Mouse (Mus musculus): Measurements from ENCODE around the gene Mrpl27. TPM values are rescaled to one million over a fixed set of nuclear protein-coding genes. Genes with fewer than 3 reads are reported as not detected.
"Not testable (repeated sequence)": the region's sequence is repeated elsewhere in the genome, so short reads cannot be mapped to it uniquely, and the experiment has no call there.

The Mrpl27 gene
- total RNA-seq, 2 experiments from 2014 or later: 74.4 to 79.3 TPM

DNA sequence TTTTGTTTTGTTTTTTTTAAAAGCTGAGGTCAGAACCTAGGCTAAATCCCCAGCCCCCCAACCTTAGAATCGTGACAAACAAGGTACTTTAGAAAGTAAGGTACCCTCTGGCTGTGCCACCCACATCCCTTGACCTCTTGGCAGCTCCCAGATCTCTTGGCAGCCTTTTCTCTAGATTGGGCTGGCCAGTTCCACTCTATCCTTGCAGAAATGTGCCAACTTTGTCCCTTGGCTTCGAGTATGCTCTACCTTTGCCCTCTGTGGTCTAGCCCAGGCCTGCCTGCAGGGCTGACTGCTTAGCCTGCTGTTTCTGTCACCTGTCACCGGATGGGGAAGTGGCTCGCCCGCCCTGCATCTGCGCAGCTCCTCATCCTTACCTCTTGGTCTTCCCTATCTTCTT lies 11.7 kb downstream of the Mrpl27 start:
- DNase-seq (ENCODE audit: low spot score in 2 of 2): no peak

DNA sequence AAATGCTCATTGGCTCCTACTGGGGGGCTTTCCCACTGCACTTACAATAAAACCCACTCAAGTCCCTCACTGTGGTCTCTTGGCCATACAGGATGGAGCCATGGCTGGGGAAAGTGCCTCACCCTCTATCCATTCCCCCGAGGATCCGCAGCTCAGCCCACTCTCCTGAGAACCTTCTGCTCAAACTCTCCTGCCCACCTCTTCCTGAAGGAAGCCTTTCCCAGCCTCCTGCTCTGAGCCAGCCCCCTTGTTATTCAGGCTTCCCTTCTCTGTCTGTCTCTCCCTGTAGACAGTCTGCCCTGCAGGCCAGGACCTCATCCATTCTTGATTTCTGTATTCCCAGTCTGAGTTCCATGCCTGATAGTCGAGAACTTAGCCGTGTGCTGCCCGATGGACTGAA lies 21.4 kb downstream of the Mrpl27 start:
- peak in 1 of 2 experiments; percentile 30 for DNase-seq (ENCODE audit: low spot score in 2 of 2)

DNA sequence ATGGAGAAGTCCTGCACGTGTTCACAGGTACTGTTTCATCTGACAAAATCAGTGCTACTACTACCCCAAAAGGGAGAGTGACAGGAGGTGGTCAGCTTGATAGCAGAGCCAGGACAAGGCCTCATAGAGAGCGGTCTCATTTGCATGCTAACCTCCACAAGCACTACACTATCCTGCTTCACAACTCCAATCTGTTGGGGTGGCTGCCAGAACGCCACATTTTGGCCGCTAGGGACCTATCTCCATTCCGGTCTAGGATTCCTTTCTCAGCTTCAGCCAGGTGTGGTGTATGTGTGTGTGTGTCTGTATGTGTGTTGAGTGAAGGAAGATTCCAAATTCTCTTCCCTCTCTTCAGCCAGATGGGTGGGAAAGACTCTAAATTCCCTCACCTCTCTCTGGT lies 21.9 kb downstream of the Mrpl27 start:
- DNase-seq (ENCODE audit: low spot score in 2 of 2): no peak

DNA sequence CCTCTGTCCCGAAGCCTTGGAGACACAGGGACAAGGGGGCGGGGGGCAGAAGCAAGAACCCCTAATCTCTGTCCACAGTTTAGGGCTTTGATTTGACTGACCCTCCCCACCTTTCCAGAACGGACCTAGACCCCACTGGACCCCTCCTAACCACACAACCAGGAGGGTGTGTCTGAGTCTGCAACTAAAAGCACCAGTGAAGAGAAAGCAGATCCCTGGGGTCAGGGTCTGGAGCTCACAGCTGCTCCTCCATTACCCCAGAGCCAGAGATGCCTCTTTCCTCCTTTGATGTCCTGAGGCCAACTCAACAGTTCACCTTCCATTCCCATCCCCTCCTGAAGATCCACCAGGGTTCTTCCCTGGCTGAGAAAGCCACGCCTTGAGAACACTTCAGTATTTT lies 22.7 kb downstream of the Mrpl27 start:
- no peak for DNase-seq (ENCODE audit: low spot score in 2 of 2)

DNA sequence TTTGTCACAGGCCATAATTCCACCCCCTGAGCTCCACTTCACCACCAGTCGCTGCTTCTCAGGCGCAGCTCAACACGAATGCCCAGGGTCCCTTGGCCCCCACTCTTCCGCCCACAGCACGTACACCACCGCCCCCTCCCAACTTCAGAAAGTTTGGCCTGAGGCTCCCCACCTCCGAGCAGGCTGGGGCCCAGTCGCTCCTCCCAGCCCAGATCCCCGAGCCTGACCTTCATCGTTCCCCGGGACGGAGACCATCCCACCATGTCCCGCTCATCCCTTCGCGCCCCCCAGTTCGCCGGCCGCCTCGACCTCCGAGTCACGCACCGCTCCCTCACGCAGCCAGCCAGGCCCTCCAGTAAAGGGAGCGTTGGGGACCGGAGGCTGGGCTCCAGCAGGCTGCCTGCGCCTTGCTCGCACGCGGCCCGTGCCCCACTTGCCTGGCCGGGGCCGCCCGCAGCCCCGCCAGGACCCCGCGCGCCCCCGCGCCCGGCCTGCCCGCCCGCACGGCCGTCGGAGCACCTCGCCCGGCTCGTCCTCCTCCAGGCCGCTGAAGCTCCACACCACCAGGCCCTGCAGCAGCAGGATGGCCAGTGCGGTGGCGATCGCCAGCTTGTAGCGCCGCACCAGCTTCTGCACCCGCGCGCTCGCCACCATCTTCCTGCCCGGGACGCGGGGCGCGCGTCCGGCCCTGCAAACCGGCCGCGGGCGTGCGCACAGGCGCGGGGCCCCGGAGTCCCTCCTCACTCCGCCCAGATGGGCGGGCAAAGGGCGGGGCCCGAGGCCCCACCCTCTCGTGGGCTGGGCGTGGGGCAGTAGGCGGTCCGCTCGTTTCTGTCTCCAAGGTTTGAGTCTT lies 23.4 kb downstream of the Mrpl27 start, which contains the start of gene Xylt2:
Gene Xylt2, minus strand, starts transcription at position 762 of the 853 bp plus-strand sequence.
- peak; percentile 87 to 91 for DNase-seq (ENCODE audit: low spot score in 2 of 2)

DNA sequence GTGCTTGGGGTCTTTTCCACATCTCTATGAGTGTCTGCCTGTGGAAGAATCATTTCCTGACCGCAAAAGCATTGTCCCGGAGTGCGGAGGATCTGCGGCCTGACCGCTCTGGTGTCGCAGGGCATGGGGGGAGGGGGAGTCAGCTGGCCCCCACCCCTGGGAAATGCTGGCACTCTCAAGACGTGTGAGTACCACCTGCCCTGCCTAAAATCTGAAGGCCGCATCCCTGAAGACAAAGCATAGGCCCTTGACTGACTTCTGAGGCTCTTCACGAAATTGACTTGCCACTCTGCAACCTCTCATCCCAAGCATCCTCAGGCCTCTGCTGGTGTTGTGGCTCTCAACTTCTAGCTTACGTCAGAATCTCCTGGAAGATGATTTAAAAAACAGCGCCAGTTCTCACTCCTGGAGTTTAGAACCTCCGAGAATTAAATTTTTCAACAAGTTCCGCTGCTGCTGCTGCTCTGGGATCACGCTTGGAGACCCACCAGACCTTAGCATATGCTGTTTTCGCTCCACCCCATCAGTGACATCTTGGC lies 24.1 kb downstream of the Mrpl27 start:
- DNase-seq (ENCODE audit: low spot score in 2 of 2): no peak

DNA sequence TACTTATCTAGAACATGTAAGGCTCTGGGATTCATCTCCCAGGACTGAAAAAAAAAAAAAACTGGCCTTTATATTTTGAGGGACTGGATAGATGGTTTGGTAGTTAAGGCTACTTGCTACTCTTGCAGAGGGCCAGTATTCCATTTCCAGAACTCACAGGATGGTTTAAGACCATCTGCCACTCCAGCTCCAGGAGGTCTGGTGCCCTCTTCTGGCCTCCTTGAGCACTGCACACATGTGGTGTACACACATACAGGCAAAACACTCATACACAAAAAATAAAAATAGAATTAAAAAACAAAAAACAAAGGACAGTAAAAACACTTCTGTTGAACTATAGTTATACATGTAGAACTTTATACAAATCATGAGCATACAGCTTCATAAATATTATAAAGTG lies 27.1 kb downstream of the Mrpl27 start:
- no peak for DNase-seq (ENCODE audit: low spot score in 2 of 2)

DNA sequence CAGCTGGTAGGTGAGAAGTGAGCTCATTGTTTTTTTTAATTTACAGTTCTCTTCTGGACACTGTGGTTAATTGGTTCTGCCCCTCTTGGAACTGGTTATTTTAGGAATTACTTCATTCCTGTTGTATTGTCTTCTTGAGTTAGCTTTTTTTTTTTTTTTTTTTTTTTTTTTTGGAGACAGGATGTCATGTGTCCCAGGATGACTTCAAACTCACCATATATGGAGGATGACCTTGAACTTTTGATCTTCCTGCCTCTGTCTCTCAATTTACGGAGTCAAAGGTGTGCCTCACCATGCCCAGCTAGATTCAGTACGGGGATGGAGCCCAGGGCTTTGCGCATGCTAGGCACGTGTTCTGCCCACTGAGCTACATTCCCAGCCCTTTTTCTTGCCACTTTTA lies 28.1 kb downstream of the Mrpl27 start:
- DNase-seq (ENCODE audit: low spot score in 2 of 2): no peak

DNA sequence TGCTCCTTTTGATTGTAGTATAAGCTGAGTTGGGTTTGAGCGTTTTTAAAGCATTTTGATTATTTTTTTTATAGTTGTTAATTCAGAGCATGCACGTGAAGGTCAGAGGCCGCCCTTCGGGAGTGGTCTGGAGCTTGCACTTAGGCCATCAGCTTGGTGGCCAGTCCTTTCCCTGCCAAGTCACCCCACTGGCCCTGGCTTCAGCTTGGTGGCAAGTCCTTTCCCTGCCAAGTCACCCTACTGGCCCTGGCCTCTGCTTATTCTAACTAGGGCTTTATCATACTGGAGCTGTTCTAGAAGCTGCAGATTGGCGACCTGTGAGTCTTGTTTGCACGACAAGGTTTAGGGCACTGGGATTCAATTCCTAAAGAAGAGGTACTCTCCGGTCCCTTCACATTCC lies 28.9 kb downstream of the Mrpl27 start:
- no peak for DNase-seq (ENCODE audit: low spot score in 2 of 2)

DNA sequence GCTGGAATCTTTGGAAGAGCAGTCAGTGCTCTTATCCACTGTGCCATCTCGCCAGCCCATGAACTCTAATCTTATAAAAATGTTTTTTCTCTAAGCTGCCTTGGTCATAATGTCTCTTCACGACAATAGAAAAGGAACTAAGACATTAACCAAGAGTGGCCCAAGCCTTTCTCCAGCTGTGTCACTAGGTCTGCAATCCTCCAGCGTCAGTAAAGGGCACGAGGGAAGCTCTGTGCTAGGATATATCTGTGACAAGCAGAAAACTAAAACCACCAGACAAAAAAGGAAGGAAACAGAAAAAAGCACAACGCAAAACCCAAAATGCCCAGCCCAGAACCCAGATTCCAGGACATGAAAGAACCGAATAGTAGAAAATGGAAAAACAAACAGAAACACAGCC lies 33.6 kb downstream of the Mrpl27 start:
- DNase-seq (ENCODE audit: low spot score in 2 of 2): no peak

DNA sequence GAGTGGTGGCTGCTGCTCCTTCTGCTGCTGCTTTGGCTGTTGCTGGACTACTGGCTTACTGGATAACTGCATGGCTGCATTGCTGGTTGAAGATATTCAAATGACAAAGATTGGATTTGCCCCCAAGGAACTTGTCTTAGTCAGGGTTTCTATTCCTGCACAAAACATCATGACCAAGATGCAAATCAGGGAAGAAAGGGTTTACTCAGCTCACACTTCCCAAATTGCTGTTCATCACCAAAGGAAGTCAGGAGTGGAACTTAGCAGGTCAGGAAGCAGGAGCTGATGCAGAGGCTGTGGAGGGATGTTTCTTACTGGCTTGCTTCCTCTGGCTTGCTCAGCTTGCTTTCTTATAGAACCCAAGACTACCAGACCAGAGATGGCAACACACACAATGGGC lies 38.9 kb downstream of the Mrpl27 start:
- not testable (repeated sequence) for DNase-seq (ENCODE audit: low spot score in 2 of 2)

DNA sequence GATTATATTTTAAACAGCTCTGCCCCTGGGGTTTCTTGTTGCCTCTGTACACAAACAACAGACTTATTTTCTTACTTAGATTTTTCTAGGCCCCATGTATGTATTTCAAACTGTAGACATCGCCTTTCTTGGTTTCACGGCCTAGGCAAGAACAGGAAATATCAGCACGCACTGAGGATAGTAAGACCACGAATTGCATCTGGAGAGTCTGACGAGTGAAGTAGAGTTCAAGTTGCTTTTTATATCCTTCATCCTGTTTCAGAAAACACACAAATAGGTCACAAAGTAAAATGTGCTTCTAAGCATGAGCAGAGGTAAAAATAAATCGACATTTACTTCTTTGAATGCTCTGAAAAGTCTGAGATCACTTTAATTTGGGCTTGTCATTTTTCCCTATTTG lies 41.9 kb downstream of the Mrpl27 start:
- no peak for DNase-seq (ENCODE audit: low spot score in 2 of 2)

DNA sequence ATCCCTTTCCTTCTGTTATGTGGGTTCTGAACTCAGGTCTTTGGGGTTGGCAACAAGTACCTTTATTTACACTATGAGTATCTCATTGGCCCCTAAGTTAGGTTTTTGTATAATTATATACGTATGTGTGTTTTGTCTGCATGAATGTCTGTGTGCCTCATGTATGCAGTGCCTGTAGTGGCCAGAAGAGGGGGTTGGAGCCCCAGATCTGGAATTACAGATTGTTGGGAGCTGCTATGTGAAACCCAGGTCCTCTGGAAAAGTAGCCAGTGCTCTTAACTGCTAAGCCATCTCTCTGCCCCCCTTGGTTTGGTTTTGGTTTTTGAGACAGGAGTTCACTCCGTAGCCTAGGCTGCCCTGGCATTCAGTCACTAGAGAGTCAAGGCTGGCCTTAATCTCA lies 43.6 kb downstream of the Mrpl27 start:
- DNase-seq (ENCODE audit: low spot score in 2 of 2): no peak

DNA sequence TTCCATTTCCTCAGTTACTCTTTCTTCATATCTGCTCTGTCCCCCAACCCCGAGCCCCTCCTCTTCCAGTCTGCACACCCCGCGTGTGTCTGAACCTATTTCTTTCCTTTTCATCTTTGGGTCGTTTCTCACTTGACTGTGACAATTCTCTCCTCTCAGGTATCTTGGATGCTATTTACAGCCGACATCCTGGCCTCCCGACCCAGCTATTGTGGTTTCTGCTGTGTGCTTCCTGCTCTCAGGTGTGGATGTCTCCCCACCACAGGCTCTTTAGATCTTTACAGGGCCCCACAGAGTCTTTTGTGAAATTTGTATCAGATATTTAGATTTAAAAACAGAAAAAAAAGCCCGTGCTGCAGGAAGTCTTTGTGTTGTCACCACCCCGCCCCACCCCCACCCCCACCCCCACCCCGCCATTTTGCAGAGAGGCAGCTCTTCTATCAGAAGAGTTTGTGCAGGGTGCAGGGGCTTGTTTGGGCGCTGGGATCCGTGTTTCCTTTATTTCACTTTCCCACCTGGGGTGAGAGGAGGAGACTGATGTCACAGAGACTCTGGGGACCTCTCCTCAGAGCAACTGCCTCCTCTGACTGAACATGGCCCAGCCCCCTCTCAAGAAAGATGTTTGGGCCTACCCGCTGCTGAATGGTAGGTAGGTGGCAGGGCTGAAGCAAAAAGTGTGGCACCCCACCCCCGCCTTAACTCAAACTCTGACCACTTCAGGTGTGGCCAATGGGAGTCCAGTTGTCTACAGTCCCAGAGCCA lies 44.3 kb downstream of the Mrpl27 start:
- no peak for DNase-seq (ENCODE audit: low spot score in 2 of 2)

DNA sequence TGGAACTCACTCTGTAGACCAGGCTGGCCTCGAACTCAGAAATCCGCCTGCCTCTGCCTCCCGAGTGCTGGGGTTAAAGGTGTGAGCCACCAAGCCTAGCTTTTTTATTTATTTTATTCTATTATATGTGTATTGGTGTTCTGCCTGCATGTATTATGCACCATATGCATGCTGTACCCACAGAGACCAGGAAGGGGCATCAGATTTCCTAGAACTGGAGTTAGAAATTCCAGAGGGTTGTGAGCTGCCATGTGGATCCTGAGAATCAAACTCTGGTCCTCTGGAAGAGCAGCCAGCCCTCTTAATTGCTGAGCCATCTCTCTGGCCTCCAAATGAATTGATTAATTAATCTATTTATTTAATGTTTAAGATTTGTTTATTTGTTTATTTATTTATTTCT lies 45.8 kb downstream of the Mrpl27 start:
- no peak for DNase-seq (ENCODE audit: low spot score in 2 of 2)

DNA sequence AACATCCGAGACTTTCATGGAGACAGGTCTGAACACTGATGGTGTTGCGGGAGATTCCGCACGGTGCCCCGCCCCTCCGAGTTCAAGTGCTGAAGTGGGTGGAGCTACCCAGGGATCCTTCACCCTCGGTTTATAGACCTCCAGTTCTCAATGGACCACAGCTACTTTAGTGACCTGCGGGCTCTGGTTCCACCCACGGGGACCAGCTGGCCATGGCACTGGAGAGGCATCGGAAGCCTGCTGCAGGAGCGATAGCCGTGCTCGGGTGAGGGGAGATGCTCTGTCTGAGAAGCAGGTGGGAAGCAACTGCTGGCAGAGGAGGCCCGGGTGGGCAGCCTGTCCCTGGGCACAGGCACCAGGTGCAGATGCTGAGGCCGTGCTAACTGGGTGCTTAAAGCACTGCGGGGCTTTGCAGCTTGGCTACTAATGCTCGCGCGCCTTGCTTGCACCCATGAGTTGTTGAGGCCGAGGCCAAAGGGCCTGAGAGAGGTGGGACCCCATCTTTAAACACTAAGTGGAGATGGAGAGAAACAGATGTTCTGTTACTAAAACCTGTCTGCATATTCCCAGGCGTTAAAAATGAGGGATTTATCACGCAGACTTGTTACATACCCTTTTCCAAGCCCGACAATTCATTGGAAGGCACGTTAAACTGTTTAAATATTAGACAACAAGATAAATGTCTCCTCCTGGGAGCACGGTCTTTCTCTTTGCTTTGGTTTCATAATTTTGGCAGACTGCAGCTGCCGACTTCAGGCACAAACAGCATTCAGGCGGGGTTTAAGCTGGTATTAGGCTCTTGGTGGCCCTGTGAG lies 48.0 kb downstream of the Mrpl27 start:
- DNase-seq (ENCODE audit: low spot score in 2 of 2): no peak

DNA sequence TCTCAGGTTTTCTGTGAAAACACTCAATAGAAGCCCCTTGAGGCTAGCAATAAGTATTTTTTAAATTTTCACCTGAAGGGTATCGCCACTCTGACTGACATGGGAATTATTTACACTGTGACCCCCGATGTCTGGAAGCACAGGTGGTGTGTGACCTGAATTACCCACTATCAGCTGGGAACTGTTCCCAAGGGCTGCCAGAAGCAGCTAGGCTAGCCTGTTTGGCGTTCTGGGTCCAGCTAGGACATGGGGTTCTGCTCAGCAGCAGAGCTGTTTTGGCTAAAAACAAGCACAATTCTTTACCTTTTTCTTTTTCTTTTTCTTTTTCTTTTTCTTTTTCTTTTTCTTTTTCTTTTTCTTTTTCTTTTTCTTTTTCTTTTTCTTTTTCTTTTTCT lies 48.6 kb downstream of the Mrpl27 start:
- no peak for DNase-seq (ENCODE audit: low spot score in 2 of 2)

DNA sequence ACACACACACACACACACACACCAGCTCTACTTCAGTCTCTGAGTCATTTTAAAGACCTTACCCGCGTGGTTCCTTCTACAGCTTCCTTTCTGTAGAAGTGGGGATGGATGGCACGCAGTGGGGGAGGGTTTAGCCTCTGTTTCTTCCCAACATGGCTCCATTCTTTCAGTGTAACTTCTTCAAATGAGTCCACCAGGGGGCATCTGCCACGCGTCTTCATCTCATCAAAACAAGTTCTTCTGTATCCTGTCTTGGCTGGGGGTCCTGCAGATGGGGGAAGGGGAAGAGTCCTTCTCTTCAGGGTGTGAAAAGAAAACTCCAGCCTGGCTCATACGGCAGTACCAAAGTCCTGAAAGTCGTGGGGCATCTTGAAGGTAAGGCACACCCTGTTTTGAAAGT lies 50.5 kb downstream of the Mrpl27 start:
- no peak for DNase-seq (ENCODE audit: low spot score in 2 of 2)

DNA sequence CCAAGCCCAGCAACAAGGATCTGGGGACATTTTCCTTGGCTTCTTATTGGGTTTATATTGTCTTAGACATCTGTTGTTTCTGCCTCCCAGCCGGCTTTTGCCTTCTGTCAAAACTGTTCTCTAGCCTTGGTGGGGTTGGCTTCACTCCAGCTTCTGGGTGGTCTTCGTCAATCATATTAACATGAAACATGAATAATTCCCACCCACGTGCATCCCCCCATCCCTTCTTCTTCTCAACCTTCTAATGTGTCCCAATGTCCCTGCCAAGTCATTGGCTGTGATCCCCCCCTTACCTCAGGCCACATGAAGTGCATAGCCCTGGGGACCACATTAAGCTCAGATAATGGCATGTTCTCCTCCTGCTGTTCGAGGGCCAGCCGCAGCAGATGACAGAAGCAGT lies 50.9 kb downstream of the Mrpl27 start, which contains the start of gene Gm11541:
Gene Gm11541, minus strand, starts transcription at position 28 of the 400 bp plus-strand sequence.
- DNase-seq (ENCODE audit: low spot score in 2 of 2): peak in 1 of 2 experiments; percentile 8

All from layer of hippocampus, adult 18-20 months (tissue).